Mouse (Mus musculus) lung, postnatal 4 days (tissue): ENCODE data around the gene Krt10.

Experiments used
- DNase-seq, 2 experiments: peaks; one replicate each; pipeline ENCODE4 v3.0.0; 2021

Krt10 gene

DNA sequence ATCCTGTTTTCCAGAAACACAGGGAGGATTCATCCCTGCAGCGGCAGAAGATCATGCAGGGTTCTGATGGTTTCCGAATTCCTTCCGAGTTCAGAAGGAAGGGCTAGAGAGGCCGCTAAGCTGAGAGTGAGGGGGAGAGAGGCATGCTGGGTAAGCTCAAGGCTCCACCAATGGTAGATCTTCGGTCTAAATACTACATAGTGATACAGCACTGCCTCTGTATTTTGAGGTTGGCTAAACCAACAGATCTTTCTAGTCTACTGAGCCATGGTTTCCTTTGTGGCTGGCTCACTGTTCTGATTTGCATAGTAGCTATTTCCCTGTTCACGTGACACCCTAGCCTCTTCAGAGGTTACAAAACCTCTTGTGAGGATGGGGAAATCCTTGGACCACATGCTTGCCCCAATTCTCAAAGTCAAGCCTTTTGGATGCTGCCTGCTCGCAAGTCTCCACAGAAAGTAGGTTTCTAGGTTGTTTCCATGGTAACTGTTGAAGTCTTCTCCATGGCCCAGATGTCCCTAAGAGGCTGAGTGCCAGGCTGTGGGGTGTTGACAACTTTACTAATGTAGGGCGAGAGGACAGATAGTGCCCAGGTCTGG, 19.2 kb downstream of the Krt10 start:
- no peak for DNase-seq

DNA sequence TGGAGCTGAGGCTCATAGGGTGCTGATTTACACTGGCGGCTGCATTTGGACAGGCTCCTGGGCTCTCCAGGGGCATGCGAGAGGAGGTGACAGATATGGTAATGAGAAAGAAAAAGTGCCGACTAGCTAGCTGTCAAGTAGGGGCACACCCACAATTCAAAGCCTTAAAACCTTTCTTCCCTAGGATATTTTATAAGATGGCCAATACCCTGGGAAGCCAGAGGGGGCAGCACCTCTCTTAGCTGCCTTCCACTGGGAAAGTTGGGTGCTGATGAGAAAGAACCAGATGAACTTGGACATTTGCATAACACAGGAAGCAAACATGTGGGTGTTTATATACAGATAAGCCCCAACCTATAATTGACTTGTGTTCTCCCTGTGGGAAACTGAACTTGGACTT, 19.9 kb downstream of the Krt10 start:
- no peak for DNase-seq

DNA sequence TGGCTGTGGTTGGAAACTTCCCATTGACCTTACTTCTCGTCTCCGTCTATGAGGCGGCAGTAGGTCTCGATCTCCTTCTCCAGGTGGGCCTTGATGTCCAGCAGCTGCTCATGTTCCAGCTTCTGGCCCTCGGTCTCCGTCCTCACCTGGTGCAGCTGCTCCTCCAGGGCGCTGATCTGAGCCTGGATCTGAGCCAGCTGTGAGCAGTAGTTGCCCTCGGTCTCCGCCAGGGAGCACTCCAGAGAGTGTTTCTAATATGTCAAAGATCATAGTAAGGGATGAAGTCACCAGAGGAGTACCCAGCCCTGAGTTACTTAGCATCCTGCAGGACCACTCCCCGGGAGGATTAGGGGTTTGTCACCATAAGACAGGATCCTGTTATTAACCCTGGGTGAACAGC, 22.4 kb downstream of the Krt10 start:
- DNase-seq = peak in 1 of 2 experiments; percentile 25

DNA sequence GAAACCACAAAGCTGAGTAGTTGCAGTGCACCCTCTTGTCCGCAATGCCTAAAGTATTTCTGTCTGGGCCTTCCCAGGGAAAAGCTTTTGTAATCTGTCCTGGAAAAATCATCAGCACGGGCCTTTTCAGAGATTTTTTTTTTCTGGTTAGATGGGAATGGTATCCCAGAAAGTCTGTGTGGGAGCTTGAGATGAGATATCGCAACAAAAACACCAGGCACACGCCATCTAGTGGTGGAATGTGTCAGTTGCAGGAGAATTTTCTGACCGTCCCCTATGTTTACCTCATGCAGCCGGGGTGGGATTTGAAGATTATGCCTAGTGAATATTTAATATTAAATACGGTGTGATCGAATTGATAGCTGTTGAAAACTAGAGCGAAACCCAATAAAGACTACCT, 24.8 kb downstream of the Krt10 start:
- peak in 1 of 2 experiments; percentile 22 for DNase-seq

DNA sequence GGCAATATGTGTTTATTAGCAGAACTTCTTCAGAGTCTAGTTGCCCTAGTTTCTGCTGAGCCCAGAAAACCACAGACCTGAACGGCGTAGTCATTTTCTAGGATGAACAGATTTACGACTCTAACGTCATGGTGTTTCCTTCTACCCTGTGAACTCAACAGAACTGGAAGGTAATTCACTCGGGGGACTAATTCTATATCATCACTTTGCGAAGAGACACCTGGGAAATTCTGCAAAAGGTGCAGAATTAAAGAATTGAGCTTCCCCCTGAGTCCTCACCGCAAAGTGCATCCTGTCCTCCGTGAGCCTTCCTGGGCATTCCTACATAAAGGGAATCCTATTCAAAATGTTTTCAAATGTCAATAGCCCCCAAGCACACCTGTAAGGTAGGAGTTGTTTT, 27.7 kb downstream of the Krt10 start:
- no peak for DNase-seq

DNA sequence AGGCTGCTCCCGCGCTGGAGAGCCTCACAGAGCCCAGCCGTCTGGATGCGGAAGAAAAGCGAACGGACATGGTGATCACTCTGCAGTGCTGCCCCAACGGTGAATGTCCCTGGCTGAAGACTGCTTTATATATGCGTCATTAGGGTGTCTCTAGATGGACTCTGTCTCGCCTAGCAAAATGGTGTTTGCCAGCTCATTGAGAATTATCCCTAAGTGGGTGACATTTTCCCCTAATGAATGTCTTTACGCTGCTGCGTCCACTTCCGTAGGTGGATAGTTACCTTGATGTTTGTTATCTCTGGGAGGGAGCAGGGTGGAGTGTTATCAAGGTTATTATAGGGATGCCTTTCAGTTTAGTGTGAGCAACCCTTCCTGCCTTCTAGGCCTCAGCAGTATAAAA, 38.2 kb downstream of the Krt10 start, which contains the start of gene Krt27:
Gene Krt27, minus strand, starts transcription at position 101 of the 400 bp plus-strand sequence.
- DNase-seq = no peak

DNA sequence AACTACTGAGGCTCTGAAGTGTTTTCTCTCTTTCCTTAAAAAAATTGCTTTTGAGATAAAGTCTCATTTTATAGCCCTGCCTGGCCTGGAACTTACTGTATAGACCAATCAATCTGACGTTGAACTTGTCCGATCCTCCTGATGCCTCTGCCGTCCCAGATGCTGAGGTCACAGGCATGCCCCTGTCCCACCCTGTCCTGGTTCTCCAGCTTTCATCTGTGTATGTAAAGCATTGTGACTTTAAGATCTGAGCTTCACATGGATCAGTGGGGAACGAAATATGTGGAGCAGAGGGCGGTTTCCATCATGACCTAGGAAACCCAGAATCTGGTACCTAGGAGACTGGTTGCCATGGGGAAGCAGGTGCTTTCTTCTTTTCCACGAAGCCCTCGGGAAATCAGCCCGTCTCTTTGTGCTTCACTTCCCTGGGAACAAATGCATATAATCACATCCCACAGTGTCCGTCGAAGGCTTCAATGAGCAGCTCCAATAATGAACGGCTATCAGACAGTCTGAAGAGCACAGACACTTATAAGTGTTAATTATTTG, 49.8 kb downstream of the Krt10 start:
- DNase-seq = no peak

DNA sequence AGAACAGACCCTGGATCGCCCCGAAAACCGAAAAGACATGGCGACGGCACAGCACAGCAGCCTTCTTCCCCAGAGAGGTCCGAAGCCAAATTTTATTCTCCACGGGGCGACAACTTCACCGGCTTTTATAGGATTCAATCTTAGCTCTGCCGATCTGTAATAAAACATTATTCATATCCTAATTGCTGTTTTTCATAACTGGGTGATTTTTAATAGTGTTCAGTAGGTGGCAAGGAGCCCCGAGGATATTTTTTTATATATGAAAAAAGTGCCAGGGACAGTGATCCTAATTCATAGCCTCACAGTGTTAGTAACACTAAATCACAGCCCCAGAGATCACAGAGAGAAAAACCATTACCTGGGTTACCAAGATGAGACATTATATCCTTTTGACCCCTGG, 51.3 kb downstream of the Krt10 start, which contains the start of gene Krt26:
Gene Krt26, minus strand, starts transcription at position 101 of the 400 bp plus-strand sequence.
- no peak for DNase-seq
